7 mouse cellular contexts compared by ENCODE assay signal in the genomic region with DNA sequence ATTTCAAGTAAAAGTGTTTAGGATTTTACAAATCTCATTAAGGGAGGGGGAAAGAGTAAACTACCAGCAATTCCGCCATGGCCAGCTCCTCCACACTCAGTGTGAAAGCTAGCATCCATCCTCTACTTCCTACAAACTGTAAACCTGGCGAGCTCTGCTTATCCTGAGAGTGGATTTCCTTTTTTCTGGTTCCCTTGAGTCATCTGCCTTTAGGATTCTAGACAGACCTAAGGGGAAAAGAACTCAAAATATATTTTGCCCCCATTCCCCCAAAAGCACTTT. TPM values are rescaled to one million over a fixed set of nuclear protein-coding genes. Genes with fewer than 3 reads are reported as not detected.
DNase-seq lines count a peak whose midpoint lies in the region; ATAC-seq and TF ChIP-seq lines count a peak whose summit lies in the region.

No protein-coding gene starts in this region.

- TF ChIP-seq POLR2A in small intestine, adult 2 months (IDR thresholded peaks at IDR 0.05; ENCODE audit: low read depth, low read length): no peak

- no peaks in the 10 kb centered on the region for H3K27me3 ChIP-seq in lung, embryonic 16.5 days (ENCODE audit: control insufficient read depth, insufficient read depth, low read depth, low read length)
- no peaks in the 10 kb centered on the region for H3K27me3 ChIP-seq in embryonic facial prominence, embryonic 15.5 days
- no peaks in the 10 kb centered on the region for H3K27me3 ChIP-seq in limb, embryonic 10.5 days (ENCODE audit: low read depth, poor library complexity, severe bottlenecking)
- H3K27me3 ChIP-seq in small intestine, adult 2 months (ENCODE audit: control insufficient read depth, insufficient read depth, low read length): no peaks in the 10 kb centered on the region

- peak overlapping the region; percentile 74 for H3K4me3 ChIP-seq in lung, embryonic 16.5 days (ENCODE audit: low read length)
- H3K4me3 ChIP-seq in embryonic facial prominence, embryonic 15.5 days (replicated peaks): peak overlapping the region; percentile 73
- peak overlapping the region; percentile 92 for H3K4me3 ChIP-seq in limb, embryonic 10.5 days
- H3K4me3 ChIP-seq in small intestine, adult 2 months (ENCODE audit: low read depth, low read length): peak overlapping the region; percentile 78

- H3K4me1 ChIP-seq in lung, embryonic 16.5 days (replicated peaks; ENCODE audit: control insufficient read depth, insufficient read depth, low read length): peaks cover 33% of the 10 kb centered on the region
- H3K4me1 ChIP-seq in embryonic facial prominence, embryonic 15.5 days: peaks cover 41% of the 10 kb centered on the region
- H3K4me1 ChIP-seq in limb, embryonic 10.5 days: peaks cover 49% of the 10 kb centered on the region
- peaks cover 1% of the 10 kb centered on the region for H3K4me1 ChIP-seq in small intestine, adult 2 months (ENCODE audit: control insufficient read depth, insufficient read depth, insufficient read length, low read length)

- no peak for DNase-seq in lung, postnatal 36 days
- DNase-seq in limb, embryonic 10.5 days (ENCODE audit: low spot score): no peak
- DNase-seq in urinary bladder, postnatal 14 days (ENCODE audit: low spot score): no peak
- no peak for DNase-seq in urinary bladder, postnatal 36 days (ENCODE audit: low spot score in 2 of 2)

- H3K4me2 ChIP-seq in lung, embryonic 16.5 days (ENCODE audit: low read depth, low read length): peak overlapping the region; percentile 60
- H3K4me2 ChIP-seq in embryonic facial prominence, embryonic 15.5 days (replicated peaks): peak overlapping the region; percentile 87

- no peak for TF ChIP-seq CTCF in small intestine, adult 2 months (IDR thresholded peaks at IDR 0.05; ENCODE audit: extremely low read depth, insufficient read length, insufficient replicate concordance, low read depth, low read length)

- ATAC-seq in lung, embryonic 16.5 days (ENCODE audit: low read depth): no peak
- no peak for ATAC-seq in embryonic facial prominence, embryonic 15.5 days (ENCODE audit: insufficient number of reproducible peaks, low FRiP score, low TSS enrichment, low read depth)

- no peaks in the 10 kb centered on the region for H3K9me3 ChIP-seq in lung, embryonic 16.5 days (ENCODE audit: control insufficient read depth, low read length)
- H3K9me3 ChIP-seq in embryonic facial prominence, embryonic 15.5 days (replicated peaks): no peaks in the 10 kb centered on the region
- H3K9me3 ChIP-seq in limb, embryonic 10.5 days (replicated peaks): no peaks in the 10 kb centered on the region

- H3K9ac ChIP-seq in lung, embryonic 16.5 days (ENCODE audit: low read length): peak overlapping the region; percentile 94
- peak overlapping the region; percentile 93 for H3K9ac ChIP-seq in embryonic facial prominence, embryonic 15.5 days

- peaks cover 31% of the 10 kb centered on the region for H3K36me3 ChIP-seq in lung, embryonic 16.5 days (ENCODE audit: control insufficient read depth, insufficient read depth, low read length)
- peaks cover 37% of the 10 kb centered on the region for H3K36me3 ChIP-seq in embryonic facial prominence, embryonic 15.5 days
- H3K36me3 ChIP-seq in limb, embryonic 10.5 days: peaks cover 58% of the 10 kb centered on the region
- H3K36me3 ChIP-seq in small intestine, adult 2 months (ENCODE audit: control insufficient read depth, insufficient read depth, low read length): peaks cover 50% of the 10 kb centered on the region

- peak overlapping the region; percentile 89 for H3K27ac ChIP-seq in lung, embryonic 16.5 days (ENCODE audit: low read length)
- H3K27ac ChIP-seq in embryonic facial prominence, embryonic 15.5 days (replicated peaks): peak overlapping the region; percentile 85
- peak overlapping the region; percentile 100 for H3K27ac ChIP-seq in limb, embryonic 10.5 days
- peak overlapping the region; percentile 60 for H3K27ac ChIP-seq in small intestine, adult 2 months (ENCODE audit: insufficient read depth, low read depth, low read length)

- WGBS in lung, embryonic 16.5 days: 0% methylated on average over 2 of the region's 2 CpGs
- WGBS in embryonic facial prominence, embryonic 15.5 days: 2% methylated on average over 2 of the region's 2 CpGs
- 0% methylated on average over 2 of the region's 2 CpGs for WGBS in limb, embryonic 10.5 days
- WGBS in small intestine, adult 2 months: 0% methylated on average over 2 of the region's 2 CpGs

RNA-seq across cellular contexts. Expression of gene Scyl1, which starts 29.1 kb away (rescaled TPM):
- polyA plus RNA-seq in lung, embryonic 16.5 days (2015; fragmentation: Nextera tagmentation; extraction: Ambion mirVana): 76.3 and 83.2 TPM in 2 replicates
- 81.4 and 81.8 TPM in 2 replicates for polyA plus RNA-seq in embryonic facial prominence, embryonic 15.5 days (2015; fragmentation: Nextera tagmentation; extraction: Ambion mirVana)
- 71.6 and 78.5 TPM in 2 replicates for polyA plus RNA-seq in limb, embryonic 10.5 days (2016; fragmentation: Nextera tagmentation; extraction: Ambion mirVana)
- 37.1 and 52.5 TPM in 2 replicates for polyA plus RNA-seq in small intestine, adult 2 months (2012; rRNA removed)

RNA-seq across cellular contexts. Expression of gene Ltbp3, which starts 59.6 kb away (rescaled TPM):
- polyA plus RNA-seq in lung, embryonic 16.5 days (2015; fragmentation: Nextera tagmentation; extraction: Ambion mirVana): 52.3 and 61.9 TPM in 2 replicates
- 52.5 and 53.5 TPM in 2 replicates for polyA plus RNA-seq in embryonic facial prominence, embryonic 15.5 days (2015; fragmentation: Nextera tagmentation; extraction: Ambion mirVana)
- 2.2 and 3.4 TPM in 2 replicates for polyA plus RNA-seq in limb, embryonic 10.5 days (2016; fragmentation: Nextera tagmentation; extraction: Ambion mirVana)
- polyA plus RNA-seq in small intestine, adult 2 months (2012; rRNA removed): 28.2 and 30.2 TPM in 2 replicates
